Mouse (Mus musculus) intestine, embryonic 16.5 days (tissue): ENCODE data around the gene Hist1h1d. TPM values are rescaled to one million over a fixed set of nuclear protein-coding genes. Genes with fewer than 3 reads are reported as not detected.
"Not testable (repeated sequence)": the region's sequence is repeated elsewhere in the genome, so short reads cannot be mapped to it uniquely, and the experiment has no call there.

Source experiments
- ATAC-seq: fragments of 200-750 bp; cut with Nextera tagmentation; 2 replicates; pipeline ENCODE4 v1.8.0; 2017; ENCODE audit warnings: moderate TSS enrichment, moderate library complexity
- H3K27ac ChIP-seq: fragments of 300-500 bp; sonication (generic); 2 replicates; pipeline ENCODE4 v1.5.1; 2014; ENCODE audit warnings: mild to moderate bottlenecking, low read length
- H3K27me3 ChIP-seq: fragments of 300-500 bp; sonication (generic); replicated peaks from 2 replicates; pipeline ENCODE4 v1.6.1; 2014; ENCODE audit warnings: low read length, control low read depth, mixed read lengths; ENCODE audit not compliant: control insufficient read depth, insufficient read depth
- H3K36me3 ChIP-seq: fragments of 300-500 bp; sonication (generic); 2 replicates; pipeline ENCODE4 v1.6.1; 2014; ENCODE audit warnings: low read length, control low read depth; ENCODE audit not compliant: control insufficient read depth, insufficient read depth
- H3K4me1 ChIP-seq: fragments of 300-500 bp; sonication (generic); 2 replicates; pipeline ENCODE4 v1.6.1; 2014; ENCODE audit warnings: low read length, control low read depth, mixed read lengths; ENCODE audit not compliant: control insufficient read depth, insufficient read depth
- H3K4me2 ChIP-seq: fragments of 300-500 bp; sonication (generic); 2 replicates; pipeline ENCODE4 v1.6.1; 2014; ENCODE audit warnings: low read depth, low read length, control low read depth
- H3K4me3 ChIP-seq: fragments of 300-500 bp; sonication (generic); 2 replicates; pipeline ENCODE4 v1.5.1; 2014; ENCODE audit warnings: mild to moderate bottlenecking, low read length
- H3K9ac ChIP-seq: fragments of 300-500 bp; sonication (generic); 2 replicates; pipeline ENCODE4 v1.6.1; 2014; ENCODE audit warnings: low read depth, low read length
- H3K9me3 ChIP-seq: fragments of 300-500 bp; sonication (generic); 2 replicates; pipeline ENCODE4 v1.6.1; 2016; ENCODE audit warnings: low read length, control low read depth; ENCODE audit not compliant: control insufficient read depth
- WGBS: fragments of 180-500 bp; shearing (Covaris S2); extraction: QIAGEN DNeasy Blood & Tissue Kit; methylation state at CpG from one replicate; pipeline ENCODE4 v1.1.7; 2014; 5-methylcytosine and 5-hydroxymethylcytosine counted together
- polyA plus RNA-seq: library from polyadenylated mRNA; unstranded; fragments of >200 nt; fragmentation: Nextera tagmentation; extraction: Ambion mirVana; gene quantifications from 2 replicates; pipeline ENCODE4 v1.2.1, GENCODE M21; 2015

The Hist1h1d gene
- polyA plus RNA-seq, 1 experiment from 2014 or later = 0.42 TPM

GRCm38 (mm10) chr13:23554925-23555838 lies 2.1 kb downstream of the Hist1h1d start:
- ATAC-seq = peak; percentile 84
- Histone ChIP-seq H3K4me3 (peak overlapping the region; percentile 51), H3K4me2 (peak overlapping the region; percentile 83), H3K27me3 (no peaks in the 10 kb centered on the region), H3K36me3 (no peaks in the 10 kb centered on the region), H3K4me1 (peaks cover 12% of the 10 kb centered on the region), H3K9me3 (no peaks in the 10 kb centered on the region), H3K9ac (peak overlapping the region; percentile 78), H3K27ac (peak overlapping the region; percentile 97)
- WGBS = under 1% methylated on average over 52 of the region's 54 CpGs

- H3K36me3 ChIP-seq = no peaks in the 10 kb centered on the region
- H3K27me3 ChIP-seq = no peaks in the 10 kb centered on the region
- no peaks in the 10 kb centered on the region for H3K9me3 ChIP-seq
- peak overlapping the region; percentile 83 for H3K4me2 ChIP-seq
- peak overlapping the region; percentile 51 for H3K4me3 ChIP-seq
- peak; percentile 80 for ATAC-seq
- WGBS = under 1% methylated on average over 18 of the region's 18 CpGs
- peak overlapping the region; percentile 78 for H3K9ac ChIP-seq
- H3K4me1 ChIP-seq = peaks cover 7% of the 10 kb centered on the region
- H3K27ac ChIP-seq = peak overlapping the region; percentile 97
Observed at GRCm38 (mm10) chr13:23555839-23556416, 2.9 kb downstream of the Hist1h1d start.

GRCm38 (mm10) chr13:23556906-23557305 lies 3.8 kb downstream of the Hist1h1d start:
- Histone ChIP-seq H3K9ac (peak overlapping the region; percentile 4; the same call in 1 of the 2 replicates), H3K27ac (peak overlapping the region; percentile 65), H3K27me3 (no peaks in the 10 kb centered on the region), H3K4me2 (peak overlapping the region; percentile 5; the same call in 1 of the 2 replicates), H3K4me3 (no peak overlapping the region), H3K9me3 (no peaks in the 10 kb centered on the region), H3K4me1 (peaks cover 7% of the 10 kb centered on the region), H3K36me3 (no peaks in the 10 kb centered on the region)
- WGBS = 66% methylated on average over 3 of the region's 3 CpGs
- ATAC-seq = no peak

GRCm38 (mm10) chr13:23560699-23561098 lies 7.6 kb downstream of the Hist1h1d start:
- not testable (repeated sequence) for H3K9ac ChIP-seq
- 0 out of 2 replicates have a peak overlapping the region, but pooled peaks have one; percentile 16 for H3K4me2 ChIP-seq
- 20% methylated on average over 2 of the region's 2 CpGs for WGBS

GRCm38 (mm10) chr13:23561531-23561882 lies 8.4 kb downstream of the Hist1h1d start:
- not testable (repeated sequence) for H3K27me3 ChIP-seq, H3K36me3 ChIP-seq, ATAC-seq, H3K9me3 ChIP-seq, H3K4me1 ChIP-seq
- WGBS = 2% methylated on average over 2 of the region's 5 CpGs
- H3K4me3 ChIP-seq = peak overlapping the region; percentile 45
- peak overlapping the region; percentile 62 for H3K4me2 ChIP-seq
- H3K9ac ChIP-seq = 0 out of 2 replicates have a peak overlapping the region, but pooled peaks have one; percentile 60
- peak overlapping the region; percentile 96 for H3K27ac ChIP-seq

More at GRCm38 (mm10) chr13:23560699-23561098, 7.6 kb downstream of the Hist1h1d start:
- H3K27me3 ChIP-seq, H3K4me1 ChIP-seq, H3K9me3 ChIP-seq, H3K36me3 ChIP-seq, H3K4me3 ChIP-seq, ATAC-seq: not testable (repeated sequence)
- 0 out of 2 replicates have a peak overlapping the region, but pooled peaks have one; percentile 23 for H3K27ac ChIP-seq

GRCm38 (mm10) chr13:23561883-23562659 lies 9.0 kb downstream of the Hist1h1d start, which contains the start of gene Hist1h3e:
Gene Hist1h3e, minus strand, starts transcription at chr13:23562369.
- H3K36me3 ChIP-seq, H3K9me3 ChIP-seq, H3K4me1 ChIP-seq, H3K27me3 ChIP-seq: not testable (repeated sequence)
- under 1% methylated on average over 52 of the region's 67 CpGs for WGBS
- peak; percentile 95 for ATAC-seq
- H3K27ac ChIP-seq = peak within 1 kb of the TSS; percentile 96
- peak within 1 kb of the TSS; percentile 45 for H3K4me3 ChIP-seq
- H3K4me2 ChIP-seq = peak within 1 kb of the TSS; percentile 62
- H3K9ac ChIP-seq = peak within 1 kb of the TSS; percentile 60

- Histone ChIP-seq H3K27ac (peak overlapping the region; percentile 96), H3K4me2 (peak overlapping the region; percentile 62), H3K4me1 (no peaks in the 10 kb centered on the region; the same call in 1 of the 2 replicates), H3K9me3 (no peaks in the 10 kb centered on the region), H3K9ac (peak overlapping the region; percentile 60; the same call in 1 of the 2 replicates), H3K36me3 (no peaks in the 10 kb centered on the region), H3K27me3 (no peaks in the 10 kb centered on the region), H3K4me3 (peak overlapping the region; percentile 45)
- peak; percentile 45 for ATAC-seq
- WGBS = 2% methylated on average over 18 of the region's 18 CpGs
Observed at GRCm38 (mm10) chr13:23562699-23563462, 9.8 kb downstream of the Hist1h1d start.

GRCm38 (mm10) chr13:23564482-23564881 lies 11.4 kb downstream of the Hist1h1d start:
- H3K27ac ChIP-seq = no peak overlapping the region
- no peaks in the 10 kb centered on the region for H3K36me3 ChIP-seq
- WGBS = 85% methylated on average over 2 of the region's 2 CpGs
- H3K4me3 ChIP-seq = no peak overlapping the region
- H3K9me3 ChIP-seq = no peaks in the 10 kb centered on the region
- H3K4me2 ChIP-seq = no peak overlapping the region
- no peaks in the 10 kb centered on the region for H3K27me3 ChIP-seq
- no peak for ATAC-seq
- H3K9ac ChIP-seq = no peak overlapping the region
- H3K4me1 ChIP-seq = no peaks in the 10 kb centered on the region; the same call in 1 of the 2 replicates
